Mouse (Mus musculus) E14TG2a.4 (cell line): ENCODE measurements around the gene Zfp292.

ENCODE experiments used
- CTCF ChIP-seq: conservative IDR thresholded peaks from 2 replicates; pipeline ENCODE4 v1.5.1; 2014; ENCODE audit warnings: low read length
- NANOG ChIP-seq: IDR thresholded peaks from 2 replicates; pipeline ENCODE4 v1.6.1; 2014; ENCODE audit warnings: borderline replicate concordance, low read length, mixed read lengths

DNA sequence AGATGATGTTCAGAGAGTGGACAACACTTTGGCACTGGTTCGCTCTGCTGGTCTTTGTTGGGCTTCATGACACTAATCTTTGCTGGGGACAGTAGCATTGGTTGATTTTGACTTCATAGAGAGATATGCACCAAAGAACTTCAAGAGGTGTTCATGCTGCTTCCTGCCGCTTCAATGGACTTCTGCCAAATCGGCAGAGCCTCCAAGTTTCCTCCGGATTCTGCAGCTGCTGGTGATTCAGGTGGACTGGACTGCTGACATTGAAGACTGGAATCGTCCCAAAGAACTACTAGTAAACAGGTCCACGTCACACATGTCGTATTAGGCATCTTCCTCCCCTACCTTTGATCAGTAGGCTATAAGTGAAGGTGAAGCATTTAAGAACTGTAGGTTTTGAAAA lies 30.7 kb downstream of the Zfp292 start:
- no peak for TF ChIP-seq CTCF
- TF ChIP-seq NANOG: no peak
